Mouse (Mus musculus): Measurements from ENCODE around the gene Rgs5.

Rgs5 gene

DNA sequence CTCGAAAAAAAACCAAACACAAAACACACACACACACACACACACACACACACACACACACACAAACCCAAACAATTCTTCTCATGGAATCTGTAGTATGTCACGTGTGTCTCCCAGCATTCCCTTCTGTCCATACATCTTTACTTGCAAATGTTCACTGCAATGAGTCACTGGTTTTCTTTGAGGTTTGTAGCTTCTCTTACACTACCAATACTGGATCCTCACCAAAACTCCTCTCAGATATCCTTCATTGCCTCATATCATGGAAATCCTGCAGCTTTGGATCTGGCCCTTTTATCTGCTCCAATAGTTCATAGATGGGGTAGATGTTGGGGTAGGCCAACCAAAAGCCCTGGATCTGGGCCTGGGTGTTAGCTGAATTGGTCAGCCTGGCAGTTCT, 66.5 kb downstream of the Rgs5 start:
- no peak for DNase-seq (ENCODE audit: low read depth, low spot score)

- no peak for DNase-seq (ENCODE audit: low read depth, low spot score)
These were observed 71.0 kb downstream of the Rgs5 start for GRCm38 (mm10) chr1:169726319-169726718.

- no peak for DNase-seq (ENCODE audit: low read depth, low spot score)
These were observed 75.3 kb downstream of the Rgs5 start for GRCm38 (mm10) chr1:169730599-169731100.

GRCm38 (mm10) chr1:169736139-169736538, 80.8 kb downstream of the Rgs5 start:
- peak; percentile 11 for DNase-seq (ENCODE audit: low read depth, low spot score)

DNA sequence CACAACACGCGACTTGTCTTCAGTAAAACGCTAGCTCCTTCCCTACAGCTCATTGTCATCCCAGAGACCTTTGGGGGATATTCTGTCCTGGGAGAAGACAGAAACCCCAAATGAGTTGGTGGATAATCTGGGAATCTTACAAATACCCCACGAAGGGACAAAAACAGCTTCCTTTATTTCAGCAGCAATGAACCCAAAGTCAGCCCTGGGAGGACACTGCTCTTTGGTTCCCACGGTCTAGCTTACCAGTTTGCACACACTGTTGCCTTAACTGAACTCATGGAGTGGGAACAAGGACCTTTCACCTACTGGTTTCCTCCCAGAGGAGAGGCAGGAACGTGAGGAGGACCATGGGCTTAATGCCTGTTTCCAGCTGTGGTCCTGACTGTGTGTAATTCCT, 81.9 kb downstream of the Rgs5 start:
- DNase-seq (ENCODE audit: low read depth, low spot score): peak; percentile 19

GRCm38 (mm10) chr1:169741147-169741546, 85.8 kb downstream of the Rgs5 start:
- no peak for DNase-seq (ENCODE audit: low read depth, low spot score)

Measured in skeletal muscle tissue, adult 2 months (tissue).